Mouse (Mus musculus) G1E (cell line): ENCODE measurements at regions not wholly inside any gene's neighbourhood (a gene's known extent, or its start where the extent isn't known, plus 50 kb on each side); places are given as distances from the start of the nearest gene placed in this dataset.

Experiments
- CTCF ChIP-seq: IDR thresholded peaks from 2 replicates; pipeline ENCODE4 v1.5.1; 2012; ENCODE audit warnings: low read depth, low read length, inconsistent platforms, mixed read lengths
- GATA1 ChIP-seq: IDR thresholded peaks from 2 replicates; pipeline ENCODE4 v1.6.1; 2012; ENCODE audit warnings: borderline replicate concordance, low read length, inconsistent platforms, mixed read lengths
- GATA2 ChIP-seq: IDR thresholded peaks from 2 replicates; pipeline ENCODE4 v1.6.1; 2012; ENCODE audit warnings: low read depth, low read length, inconsistent platforms, borderline replicate concordance
- POLR2AphosphoS5 ChIP-seq: IDR thresholded peaks from 2 replicates; pipeline ENCODE4 v1.6.1; 2012; ENCODE audit warnings: low read depth, low read length, inconsistent platforms; ENCODE audit not compliant: insufficient replicate concordance
- TAL1 ChIP-seq: conservative IDR thresholded peaks from 2 replicates; pipeline ENCODE4 v1.6.1; 2012; ENCODE audit warnings: low read depth, low read length, inconsistent platforms, mixed read lengths

DNA sequence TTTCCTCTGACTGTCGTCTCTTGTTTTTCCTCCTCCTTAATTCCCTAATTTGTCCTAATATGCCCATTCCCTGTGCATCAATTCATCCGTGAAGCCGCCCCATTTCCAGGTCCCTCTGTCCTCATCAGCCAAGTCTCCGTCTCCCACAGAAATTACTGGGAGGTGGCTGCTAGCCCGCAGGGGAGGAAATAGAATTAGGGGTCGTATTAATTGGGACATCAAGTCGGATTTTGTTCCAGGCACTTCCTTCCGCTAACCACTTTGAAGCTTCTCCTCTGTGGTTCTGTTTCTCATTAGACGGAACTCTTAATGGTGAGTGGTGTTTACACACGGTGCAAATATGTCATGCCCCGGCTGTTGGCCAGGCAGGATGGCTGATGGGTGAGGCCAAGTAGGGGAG, 259.5 kb upstream of the Tbx3 start:
- TF ChIP-seq CTCF (no peak), GATA1 (no peak), GATA2 (no peak), POLR2AphosphoS5 (no peak), TAL1 (no peak)
